Mouse (Mus musculus) cerebellum, adult 2 months (tissue): Measurements from ENCODE around the gene Kcnd3. TPM values are rescaled to one million over a fixed set of nuclear protein-coding genes. Genes with fewer than 3 reads are reported as not detected.

Experiments
- DNase-seq, 2 experiments: peaks; one replicate each; pipeline ENCODE4 v3.0.0; 2021
- H3K27ac ChIP-seq: fragments of 200-500 bp; 2 replicates; pipeline ENCODE4 v1.5.1; 2012; ENCODE audit warnings: low read length, control low read depth, inconsistent platforms; ENCODE audit not compliant: insufficient read depth
- H3K27me3 ChIP-seq: fragments of 200-500 bp; 2 replicates; pipeline ENCODE4 v1.6.1; 2012; ENCODE audit warnings: inconsistent platforms, mild to moderate bottlenecking, low read length, moderate library complexity; ENCODE audit not compliant: control insufficient read depth, insufficient read depth
- H3K4me1 ChIP-seq: fragments of 200-500 bp; 2 replicates; pipeline ENCODE4 v1.6.1; 2011; ENCODE audit warnings: low read length; ENCODE audit not compliant: control insufficient read depth, insufficient read depth
- H3K4me3 ChIP-seq: fragments of 200-500 bp; replicated peaks from 2 replicates; pipeline ENCODE3; 2011; ENCODE audit warnings: mild to moderate bottlenecking, low read depth, low read length, control low read depth; ENCODE audit not compliant: insufficient read depth
- CTCF ChIP-seq: fragments of 200-500 bp; IDR thresholded peaks from 2 replicates; pipeline ENCODE4 v1.5.1; 2011; ENCODE audit warnings: low read depth, mild to moderate bottlenecking, control low read depth, low read length, moderate library complexity, borderline replicate concordance; ENCODE audit not compliant: insufficient read depth
- POLR2A ChIP-seq: fragments of 200-500 bp; IDR thresholded peaks from 2 replicates; pipeline ENCODE4 v1.6.1; 2011; ENCODE audit warnings: low read length, control low read depth, borderline replicate concordance; ENCODE audit not compliant: insufficient read depth
- WGBS: fragments of 180-500 bp; shearing (Covaris S2); methylation state at CpG from one replicate; pipeline ENCODE4 v1.1.7; 2018; 5-methylcytosine and 5-hydroxymethylcytosine counted together
- polyA plus RNA-seq: library from polyadenylated mRNA; depleted of rRNA; stranded (reverse); fragments of >200 nt; gene quantifications from 2 replicates; pipeline ENCODE4 v1.2.3, GENCODE M21; 2012; rRNA removed

Gene Kcnd3
- polyA plus RNA-seq, 1 experiment, result 29.2 TPM

- peak in 1 of 2 experiments; percentile 30 for DNase-seq
- 27% methylated on average over 4 of the region's 4 CpGs for WGBS
- TF ChIP-seq POLR2A, result no peak
- no peak for TF ChIP-seq CTCF
- H3K27me3 ChIP-seq, result no peaks in the 10 kb centered on the region
- H3K27ac ChIP-seq, result no peak overlapping the region
- no peak overlapping the region for H3K4me3 ChIP-seq
- H3K4me1 ChIP-seq, result peaks cover 36% of the 10 kb centered on the region
These were observed 267.8 kb downstream of the Kcnd3 start for GRCm38 (mm10) chr3:105719979-105720378.

- Histone ChIP-seq H3K4me1 (peaks cover 36% of the 10 kb centered on the region), H3K27ac (no peak overlapping the region), H3K4me3 (no peak overlapping the region), H3K27me3 (no peaks in the 10 kb centered on the region)
- no peak for DNase-seq
- WGBS, result 51% methylated on average over 4 of the region's 4 CpGs
- no peak for TF ChIP-seq CTCF
These were observed 268.4 kb downstream of the Kcnd3 start for GRCm38 (mm10) chr3:105720514-105720913.

- peaks cover 25% of the 10 kb centered on the region for H3K4me1 ChIP-seq
- no peak for DNase-seq
- no peaks in the 10 kb centered on the region for H3K27me3 ChIP-seq
- H3K4me3 ChIP-seq, result no peak overlapping the region
- TF ChIP-seq POLR2A (no peak), CTCF (no peak)
- 61% methylated on average over 2 of the region's 2 CpGs for WGBS
- no peak overlapping the region for H3K27ac ChIP-seq
These were observed 269.6 kb downstream of the Kcnd3 start for GRCm38 (mm10) chr3:105721681-105722201.

GRCm38 (mm10) chr3:105722510-105722909 is 270.4 kb downstream of the Kcnd3 start:
- no peak for DNase-seq
- WGBS, result 83% methylated on average over 3 of the region's 3 CpGs
- Histone ChIP-seq H3K27me3 (no peaks in the 10 kb centered on the region), H3K27ac (no peak overlapping the region), H3K4me3 (no peak overlapping the region), H3K4me1 (peaks cover 17% of the 10 kb centered on the region)
- TF ChIP-seq POLR2A (no peak), CTCF (no peak)

Other genes starting within 250 kb of the Kcnd3 start
- 12.6 and 13.8 TPM in 2 replicates for gene Ddx20, start 235.2 kb downstream of the Kcnd3 start, polyA plus RNA-seq